Mouse (Mus musculus) lung, postnatal 25 days (tissue): ENCODE measurements around the gene Gm9972.

ENCODE experiments used
- DNase-seq: peaks from one replicate; pipeline ENCODE4 v3.0.0; 2022; ENCODE audit warnings: low spot score

The Gm9972 gene

GRCm38 (mm10) chr11:43035446-43035845 is at the start of gene Gm9972:
Gm9972 (plus strand) TSS chr11:43035746.
- no peak for DNase-seq

GRCm38 (mm10) chr11:42999188-42999587 is 36.4 kb upstream of the Gm9972 start:
- no peak for DNase-seq

- DNase-seq = no peak
Measured at GRCm38 (mm10) chr11:43011941-43012340, 23.6 kb upstream of the Gm9972 start.

- no peak for DNase-seq
Measured at GRCm38 (mm10) chr11:43012980-43013379, 22.6 kb upstream of the Gm9972 start.

GRCm38 (mm10) chr11:43023109-43023688 is 12.3 kb upstream of the Gm9972 start:
- no peak for DNase-seq

GRCm38 (mm10) chr11:43029813-43030212 is 5.7 kb upstream of the Gm9972 start:
- DNase-seq = no peak

GRCm38 (mm10) chr11:43032141-43032540 is 3.4 kb upstream of the Gm9972 start:
- DNase-seq = no peak

- no peak for DNase-seq
Measured at GRCm38 (mm10) chr11:43045871-43046548, 10.5 kb downstream of the Gm9972 start.

GRCm38 (mm10) chr11:43049363-43049762 is 13.8 kb downstream of the Gm9972 start:
- no peak for DNase-seq

GRCm38 (mm10) chr11:43054972-43055371 is 19.4 kb downstream of the Gm9972 start:
- DNase-seq = no peak

- no peak for DNase-seq
Measured at GRCm38 (mm10) chr11:43059437-43059970, 24.0 kb downstream of the Gm9972 start.

- DNase-seq = no peak
Measured at GRCm38 (mm10) chr11:43062286-43062685, 26.7 kb downstream of the Gm9972 start.

- no peak for DNase-seq
Measured at GRCm38 (mm10) chr11:43086309-43087050, 50.9 kb downstream of the Gm9972 start.
